Mouse (Mus musculus): ENCODE results near the gene Tnfrsf9.
A peak's percentile ranks its signal among the peaks of the same experiment; 100 is the strongest.

Gene Tnfrsf9

DNA sequence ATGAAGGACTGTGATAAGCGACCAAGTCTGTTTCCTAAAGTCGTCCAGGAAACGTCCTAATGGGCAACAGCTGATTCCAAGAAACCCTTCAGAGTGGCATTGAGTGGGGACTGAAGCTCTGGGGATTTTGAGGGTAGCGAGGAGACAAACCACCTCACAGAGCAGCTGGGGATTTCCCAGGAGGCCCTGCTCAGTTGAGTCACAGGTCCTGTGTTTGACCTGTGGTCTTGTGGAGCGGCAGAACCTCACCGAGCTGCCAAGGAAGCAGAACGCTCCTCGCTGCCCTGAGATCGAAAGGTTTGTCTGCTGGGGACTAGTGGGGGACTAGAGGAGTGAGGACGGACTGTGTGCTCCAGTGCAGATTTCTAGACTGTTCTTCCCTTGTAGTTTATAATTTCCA lies 13.4 kb downstream of the Tnfrsf9 start:
- DNase-seq (ENCODE audit: low spot score) = no peak

DNA sequence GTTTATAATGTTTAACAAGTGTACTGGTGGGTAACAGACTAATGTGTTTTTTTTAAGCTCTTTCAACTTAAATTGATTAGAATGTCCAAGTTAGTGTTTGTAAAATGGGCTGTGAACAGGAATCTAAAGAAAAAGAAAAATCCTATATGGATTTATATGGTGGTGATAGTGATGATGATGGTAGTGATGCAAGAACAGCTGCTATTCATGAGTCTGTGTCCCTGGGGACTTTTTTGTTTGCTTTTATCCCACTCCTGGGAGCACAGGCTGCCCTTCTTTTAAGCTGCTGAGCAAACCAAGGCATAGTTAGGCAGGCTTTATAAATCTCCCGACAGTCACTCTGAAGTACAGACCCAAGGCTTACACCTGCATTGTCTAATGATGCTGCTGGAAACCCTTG lies 19.1 kb downstream of the Tnfrsf9 start:
- no peak for DNase-seq (ENCODE audit: low spot score)

DNA sequence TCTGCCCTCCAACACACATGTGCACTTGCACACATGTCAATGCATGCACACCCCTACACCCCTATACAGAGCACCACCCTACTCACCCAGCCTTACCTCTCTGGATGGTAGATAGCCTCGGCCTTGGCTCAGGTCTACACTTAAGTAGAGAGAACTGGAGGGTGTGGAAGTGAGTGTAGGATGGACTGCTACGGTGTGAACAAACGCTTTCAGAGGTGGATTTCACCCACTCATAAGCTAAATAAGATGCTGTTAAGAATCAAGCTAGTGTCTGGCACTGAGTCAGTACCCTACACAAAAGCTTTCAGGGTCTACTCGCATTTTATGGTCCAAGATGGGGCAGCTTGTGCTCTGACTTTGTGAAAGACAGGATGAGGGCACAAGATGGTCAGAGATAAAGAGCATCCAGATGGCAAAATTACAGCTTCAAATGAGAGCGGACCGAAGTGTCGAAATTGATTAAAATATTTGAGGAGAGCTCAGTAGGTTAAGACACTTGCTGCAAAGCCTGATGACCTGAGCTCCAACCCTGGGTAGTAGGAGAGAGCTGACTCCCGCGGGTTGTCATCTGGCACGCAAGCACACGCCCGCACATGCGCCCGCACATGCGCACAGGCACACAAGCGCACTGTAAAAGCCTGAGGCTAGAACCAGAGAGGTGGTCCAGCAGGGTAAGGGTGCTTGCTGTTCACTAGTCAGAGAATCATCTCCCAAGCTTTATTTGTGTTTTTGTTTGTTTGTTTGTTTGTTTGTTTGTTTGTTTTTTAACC lies 23.1 kb downstream of the Tnfrsf9 start:
- DNase-seq (ENCODE audit: low spot score) = no peak

DNA sequence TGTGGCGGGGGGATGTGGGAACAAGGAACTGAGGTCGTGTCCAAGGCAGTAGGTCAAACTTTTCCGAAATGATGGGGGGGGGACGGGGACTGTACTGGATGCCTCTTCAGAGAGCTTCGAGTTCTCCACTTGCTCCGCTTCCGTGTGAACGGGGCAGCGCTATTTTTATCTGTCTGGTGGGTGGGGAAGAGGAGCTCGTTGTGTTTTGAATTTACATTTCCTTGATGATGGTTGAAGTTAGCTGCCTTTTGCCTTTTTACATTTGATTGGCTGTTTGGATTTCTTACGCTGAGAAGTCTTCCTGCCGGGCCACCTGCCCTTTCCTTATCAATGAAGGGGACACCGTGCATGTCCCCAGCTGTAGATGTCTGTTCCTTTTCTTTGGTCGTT lies 23.7 kb downstream of the Tnfrsf9 start:
- no peak for DNase-seq (ENCODE audit: low spot score)

DNA sequence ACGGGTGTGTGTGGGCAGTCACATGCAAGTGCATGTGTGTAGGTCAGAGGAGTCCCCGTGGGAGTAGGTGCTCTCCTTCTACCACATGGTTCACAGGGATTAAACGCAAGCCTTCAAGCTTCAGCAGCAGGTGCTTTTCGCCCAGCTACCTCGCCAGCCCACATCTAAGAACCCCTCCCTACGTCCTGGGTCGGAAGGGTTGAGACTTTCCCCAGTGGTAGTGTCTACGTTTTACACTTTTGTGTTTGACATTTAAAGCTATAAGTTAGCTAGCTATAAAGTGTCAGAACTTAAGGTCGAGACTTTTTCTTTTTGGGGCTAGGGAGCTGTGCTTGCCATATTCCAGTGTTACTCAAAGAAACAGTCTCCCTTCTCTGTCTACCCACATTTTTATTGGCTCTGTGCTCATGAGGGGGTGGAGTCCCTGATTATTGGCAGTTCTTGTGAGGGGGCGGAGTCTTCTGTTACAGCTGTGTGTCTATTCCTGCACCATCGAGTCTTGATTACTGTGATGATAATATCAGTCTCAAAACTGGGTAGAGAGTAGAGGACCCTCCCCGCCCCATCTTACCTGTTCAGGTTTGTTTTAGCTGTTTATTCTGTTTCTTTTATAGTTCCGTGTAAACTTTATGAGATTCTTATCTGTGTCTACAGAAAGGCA lies 25.8 kb downstream of the Tnfrsf9 start:
- peak; percentile 20 for DNase-seq (ENCODE audit: low spot score)

DNA sequence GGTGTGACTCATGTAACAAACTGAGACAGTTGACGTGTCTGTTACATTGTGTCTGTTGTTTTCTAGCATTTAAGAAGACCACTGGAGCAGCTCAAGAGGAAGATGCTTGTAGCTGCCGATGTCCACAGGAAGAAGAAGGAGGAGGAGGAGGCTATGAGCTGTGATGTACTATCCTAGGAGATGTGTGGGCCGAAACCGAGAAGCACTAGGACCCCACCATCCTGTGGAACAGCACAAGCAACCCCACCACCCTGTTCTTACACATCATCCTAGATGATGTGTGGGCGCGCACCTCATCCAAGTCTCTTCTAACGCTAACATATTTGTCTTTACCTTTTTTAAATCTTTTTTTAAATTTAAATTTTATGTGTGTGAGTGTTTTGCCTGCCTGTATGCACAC lies 30.3 kb downstream of the Tnfrsf9 start:
- DNase-seq (ENCODE audit: low spot score) = no peak

DNA sequence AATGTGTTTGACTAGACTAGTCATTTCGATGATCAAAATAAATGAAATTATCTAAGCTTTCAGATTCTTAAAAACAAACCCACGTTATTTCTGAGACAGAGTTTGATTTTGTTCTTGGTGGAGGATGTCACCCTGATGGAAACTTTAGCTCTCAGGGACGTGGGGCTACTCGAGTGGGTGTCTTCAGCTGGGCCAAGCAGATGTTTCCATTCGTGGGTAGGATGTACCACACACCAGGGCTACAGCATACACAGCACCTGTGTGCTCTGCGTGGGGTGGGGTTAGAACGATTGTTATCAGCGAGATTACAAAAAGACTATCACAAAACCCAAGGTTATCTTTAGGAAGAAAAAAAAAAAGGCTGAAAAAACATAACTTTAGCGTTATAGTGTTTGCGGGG lies 36.6 kb downstream of the Tnfrsf9 start:
- DNase-seq (ENCODE audit: low spot score) = no peak

DNA sequence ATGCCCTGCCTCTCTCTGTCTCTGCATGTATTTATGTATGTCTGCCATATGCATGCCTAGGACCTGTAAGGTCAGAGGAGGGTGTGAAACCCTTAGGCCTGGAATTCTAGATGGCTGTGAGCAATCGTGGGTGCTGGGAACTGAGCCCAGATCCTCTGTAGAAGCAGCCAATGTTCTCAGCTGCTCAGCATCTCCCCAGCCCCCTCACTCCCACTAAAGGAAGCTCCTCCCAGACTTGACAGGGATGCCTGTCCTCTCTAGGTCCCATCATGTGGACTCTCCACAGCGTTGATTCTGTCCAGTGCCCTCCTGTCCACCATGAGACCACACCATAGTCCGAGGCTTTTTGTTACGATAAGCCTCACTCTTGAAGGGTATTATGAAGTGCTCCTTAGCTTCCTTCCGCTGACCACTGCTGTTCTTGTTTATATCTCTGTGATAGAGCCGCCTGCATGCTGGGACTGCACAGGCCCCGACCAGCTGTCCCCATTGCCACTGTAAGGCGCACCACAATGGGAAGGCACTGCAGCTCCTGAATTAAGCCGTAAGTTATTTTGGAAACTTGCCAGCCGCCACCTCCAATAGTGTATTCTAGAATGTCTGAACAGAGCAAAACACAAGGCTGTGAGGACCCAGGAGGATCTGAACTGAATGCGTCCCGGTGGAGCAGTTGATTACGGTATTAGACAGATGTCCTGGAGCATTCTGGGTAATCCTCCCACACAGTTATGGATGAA lies 42.2 kb downstream of the Tnfrsf9 start:
- DNase-seq (ENCODE audit: low spot score) = peak; percentile 37

DNA sequence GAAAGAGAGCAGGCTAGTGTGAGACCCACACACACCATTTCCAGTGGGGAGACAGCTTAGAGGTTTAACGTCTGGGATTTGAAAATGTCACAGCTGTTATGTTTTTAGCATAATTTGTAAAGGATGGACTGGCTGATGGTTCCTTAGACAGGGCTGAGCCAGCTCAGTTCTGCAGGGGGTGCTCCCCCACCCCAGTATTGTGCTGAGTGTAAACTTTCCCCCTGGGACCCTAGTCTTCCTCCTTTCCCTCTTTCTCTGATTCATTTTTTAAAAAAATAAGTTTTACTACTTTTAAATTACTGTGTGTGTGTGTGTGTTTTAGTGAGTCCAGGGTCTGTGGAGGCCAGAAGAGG lies 42.7 kb downstream of the Tnfrsf9 start:
- no peak for DNase-seq (ENCODE audit: low spot score)

DNA sequence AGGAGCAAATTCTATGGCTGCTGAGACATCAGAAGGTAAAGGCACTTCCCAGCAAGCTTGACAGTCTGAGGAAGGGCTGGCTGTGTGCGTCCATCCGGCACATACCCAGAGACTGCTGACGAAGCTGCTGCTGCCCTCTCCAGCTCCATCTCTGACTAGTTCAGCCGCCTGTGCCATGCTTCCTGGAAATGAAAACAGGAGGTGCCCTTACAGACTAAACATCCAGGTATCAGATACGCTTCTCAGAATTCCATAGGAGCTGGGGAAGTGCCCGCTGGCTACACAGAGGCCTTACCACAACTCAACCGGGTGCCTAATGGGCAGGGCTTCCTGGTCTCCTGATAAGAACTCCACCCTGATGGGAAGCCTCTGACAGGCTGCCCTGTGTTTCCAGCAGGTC lies 44.2 kb downstream of the Tnfrsf9 start:
- no peak for DNase-seq (ENCODE audit: low spot score)

DNA sequence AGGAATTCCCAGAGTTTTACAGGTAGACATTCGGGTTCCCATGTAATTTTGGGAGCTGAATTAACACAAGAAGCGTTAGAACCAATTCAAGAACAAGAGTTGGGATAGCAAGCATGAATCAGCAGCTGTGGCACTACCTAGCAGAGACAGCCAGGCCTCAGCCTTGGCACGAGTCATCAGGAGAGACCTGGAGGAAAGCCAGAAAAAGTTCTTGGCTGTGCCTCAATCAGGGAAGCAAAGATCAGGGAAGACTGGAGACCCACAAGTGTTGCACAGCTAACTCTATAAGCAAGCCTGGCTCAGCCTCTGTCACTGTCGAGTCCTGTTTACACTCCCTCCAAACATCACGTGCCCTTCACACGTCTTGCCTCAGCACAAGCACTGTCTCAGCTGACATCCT lies 47.9 kb downstream of the Tnfrsf9 start:
- DNase-seq (ENCODE audit: low spot score) = no peak

DNA sequence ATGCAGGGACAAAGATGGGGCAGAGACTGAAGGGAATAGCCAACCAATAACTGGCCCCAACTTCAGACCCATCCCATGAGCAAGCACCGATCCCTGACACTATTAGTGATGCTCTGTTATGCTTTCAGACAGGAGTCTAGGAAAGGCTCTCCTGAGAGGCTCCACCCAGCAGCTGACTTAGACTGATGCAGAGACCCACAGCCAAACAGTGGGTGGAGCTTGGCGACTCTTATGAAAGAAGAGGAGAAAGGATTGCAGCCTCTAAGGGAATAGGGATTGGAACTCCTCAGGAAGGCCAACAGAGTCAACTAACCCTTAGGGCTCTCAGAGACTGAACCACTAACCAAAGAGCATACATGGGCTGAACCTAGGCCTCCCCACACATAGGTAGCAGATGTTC lies 49.3 kb downstream of the Tnfrsf9 start:
- DNase-seq (ENCODE audit: low spot score) = no peak

DNA sequence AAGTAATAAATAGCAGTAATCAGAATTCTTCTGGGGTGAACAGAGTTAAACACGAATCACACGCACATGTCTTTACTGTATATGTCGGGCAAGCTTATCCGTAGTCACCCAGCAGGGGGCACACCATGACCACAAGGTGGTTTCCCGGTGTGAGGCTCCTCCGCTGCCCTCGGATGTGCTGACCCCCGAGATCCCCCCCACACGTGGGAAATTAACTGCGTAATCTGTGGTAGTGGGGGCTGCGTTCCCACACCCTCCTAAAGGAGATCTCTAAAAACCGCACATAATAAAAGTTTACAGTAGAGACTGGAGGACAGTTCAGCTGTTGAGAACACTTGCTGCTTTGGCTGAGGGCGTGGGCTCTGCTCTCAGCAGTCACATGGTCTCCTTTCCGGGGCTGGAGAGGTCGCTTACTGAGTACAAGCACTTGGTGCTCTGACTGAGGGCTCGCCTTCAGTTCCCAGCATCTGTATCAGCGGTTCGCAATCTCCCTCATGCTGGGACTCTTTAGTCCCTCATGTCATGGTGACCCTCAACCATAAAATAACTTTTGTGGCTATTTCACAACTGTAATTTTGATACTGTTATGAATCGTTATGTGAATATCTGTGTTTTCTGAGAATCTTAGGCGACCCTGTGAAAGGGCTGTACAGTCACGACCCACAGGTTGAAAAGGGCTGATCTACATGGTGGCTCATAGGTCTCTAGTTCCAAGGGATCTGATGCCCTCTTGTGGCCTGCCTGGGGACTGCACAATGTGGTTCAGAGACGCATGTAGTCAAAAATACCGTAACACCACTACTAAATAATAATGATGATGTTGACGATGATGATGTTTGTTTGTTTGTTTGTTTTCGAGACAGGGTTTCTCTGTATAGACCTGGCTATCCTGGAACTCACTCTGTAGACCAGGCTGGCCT lies 50.5 kb downstream of the Tnfrsf9 start:
- peak; percentile 91 for DNase-seq (ENCODE audit: low spot score)

DNA sequence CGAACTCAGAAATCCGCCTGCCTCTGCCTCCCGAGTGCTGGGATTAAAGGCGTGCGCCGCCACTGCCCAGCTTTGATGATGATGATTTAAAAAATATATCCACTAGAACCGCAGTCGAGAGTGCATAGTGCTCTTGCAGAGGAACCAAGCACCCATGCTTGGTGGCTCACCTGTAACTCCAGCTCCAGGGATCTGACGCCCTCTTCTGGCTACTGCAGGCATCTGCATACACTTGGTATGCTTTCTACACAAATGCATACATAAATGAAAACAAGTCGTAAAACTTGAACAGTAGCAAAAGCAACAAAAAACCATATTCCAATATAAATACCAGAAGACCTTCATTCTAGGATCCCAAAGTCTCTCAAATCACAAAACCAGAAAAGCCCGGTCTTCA lies 51.2 kb downstream of the Tnfrsf9 start:
- DNase-seq (ENCODE audit: low spot score) = no peak

DNA sequence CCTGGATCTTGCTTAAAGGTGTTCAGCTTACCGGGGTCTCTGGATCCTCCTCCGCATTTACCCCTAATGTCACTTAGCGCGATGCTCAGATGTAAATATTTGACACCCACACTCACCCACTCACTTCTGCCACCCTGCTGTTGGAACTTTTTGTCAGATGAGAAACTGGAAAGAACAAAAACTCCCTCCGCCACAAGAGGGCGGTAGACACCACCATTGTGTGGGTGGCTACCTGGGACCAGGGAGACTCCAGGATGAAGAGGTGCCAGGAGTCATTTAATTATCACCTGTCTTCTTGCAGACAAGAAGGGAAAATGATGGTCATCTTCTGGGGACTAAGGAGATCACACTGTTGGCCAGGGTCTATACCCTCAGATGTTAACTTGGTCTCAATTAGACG lies 52.2 kb downstream of the Tnfrsf9 start:
- peak; percentile 81 for DNase-seq (ENCODE audit: low spot score)

DNA sequence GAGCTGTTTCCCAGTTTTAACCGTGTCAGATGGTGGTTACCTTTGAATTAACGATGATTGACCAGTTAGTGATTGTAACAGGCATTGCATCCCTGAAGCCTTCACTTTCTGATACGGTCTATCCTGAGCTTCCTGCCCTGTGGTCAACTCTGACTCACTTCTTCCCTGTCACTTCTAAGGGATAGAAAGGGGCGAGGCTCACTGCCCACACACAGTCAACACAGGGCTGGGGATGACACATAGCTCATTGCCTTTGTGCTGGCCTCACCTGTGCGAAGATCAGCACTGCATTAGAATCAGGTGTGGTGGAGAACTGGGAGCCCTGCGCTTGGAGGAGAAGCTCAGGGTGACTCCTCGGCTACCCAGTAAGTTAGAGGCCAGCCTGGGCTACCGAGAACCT lies 54.6 kb downstream of the Tnfrsf9 start:
- no peak for DNase-seq (ENCODE audit: low spot score)

DNA sequence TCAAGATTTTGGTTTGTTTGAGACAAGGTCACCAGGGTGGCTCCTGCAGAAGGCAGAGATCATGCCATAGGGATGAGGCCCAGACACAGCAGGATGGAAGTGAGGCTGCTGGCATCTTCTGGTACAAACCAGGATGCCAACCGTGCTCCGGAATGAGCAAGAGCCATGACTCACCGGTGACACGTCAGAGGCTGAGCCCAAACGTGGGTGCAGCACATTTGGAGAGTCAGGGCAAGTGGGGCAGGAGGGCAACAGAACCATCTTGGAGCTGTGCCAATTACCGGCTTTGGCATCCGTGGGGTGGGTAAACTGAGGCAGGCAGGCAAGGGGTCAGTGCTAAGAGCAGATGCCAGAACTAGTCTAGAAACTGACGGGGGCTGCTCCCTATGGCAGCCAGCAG lies 58.9 kb downstream of the Tnfrsf9 start:
- DNase-seq (ENCODE audit: low spot score) = no peak

DNA sequence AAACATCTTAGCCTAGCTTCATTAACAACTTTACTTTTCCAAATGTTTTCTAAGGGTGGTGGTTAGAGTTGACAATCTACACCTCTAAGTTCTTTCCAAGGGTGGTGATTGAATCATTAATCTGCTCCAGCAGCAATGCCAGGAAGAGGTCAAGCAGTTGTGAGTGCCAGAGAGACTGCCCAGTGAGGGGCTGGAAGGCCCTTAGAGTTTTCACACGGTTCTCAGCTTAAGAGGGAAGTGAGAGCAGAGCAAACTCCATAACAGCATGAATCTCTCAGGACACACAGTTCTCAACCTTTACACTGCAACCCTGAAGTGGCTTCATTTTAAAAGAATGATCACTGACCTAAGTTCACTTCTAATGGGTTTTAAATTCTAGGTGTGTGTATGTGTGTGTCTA lies 60.8 kb downstream of the Tnfrsf9 start:
- no peak for DNase-seq (ENCODE audit: low spot score)

DNA sequence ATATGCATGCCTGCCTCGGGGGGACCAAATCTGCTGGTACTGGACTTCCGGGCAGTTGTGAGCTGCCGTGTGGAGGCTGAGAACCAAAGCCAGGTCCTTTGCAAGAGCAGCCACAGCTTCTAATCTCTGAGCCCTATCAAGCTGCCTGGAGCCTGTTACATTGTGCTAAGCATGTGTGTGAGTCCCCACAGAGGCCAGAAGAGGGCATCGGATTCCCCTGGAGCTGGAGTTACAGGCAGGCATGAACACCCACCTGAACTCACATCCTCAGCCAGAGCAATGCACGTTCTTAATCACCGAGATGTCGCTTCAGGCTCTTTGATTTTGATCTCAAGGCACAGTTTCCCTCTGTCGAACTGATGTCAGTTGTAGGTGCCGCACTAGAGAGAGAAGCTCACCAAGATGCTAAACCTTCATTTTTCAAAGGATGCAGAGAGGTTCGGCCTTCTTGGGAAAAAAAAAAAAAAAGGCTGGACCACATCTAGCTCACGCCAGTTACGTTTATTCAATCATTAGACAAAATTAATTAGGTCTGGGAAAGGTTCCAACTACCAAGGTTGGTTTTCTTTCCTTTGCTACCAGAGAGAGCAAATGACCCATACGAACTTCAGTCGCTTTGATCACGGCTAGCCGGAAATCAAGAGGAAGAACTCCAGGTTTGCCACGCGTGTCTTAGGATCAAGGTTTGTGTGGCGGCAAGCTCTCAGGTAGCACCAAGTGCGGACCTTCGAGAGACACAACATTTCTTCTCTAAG lies 64.0 kb downstream of the Tnfrsf9 start:
- DNase-seq (ENCODE audit: low spot score) = no peak

DNA sequence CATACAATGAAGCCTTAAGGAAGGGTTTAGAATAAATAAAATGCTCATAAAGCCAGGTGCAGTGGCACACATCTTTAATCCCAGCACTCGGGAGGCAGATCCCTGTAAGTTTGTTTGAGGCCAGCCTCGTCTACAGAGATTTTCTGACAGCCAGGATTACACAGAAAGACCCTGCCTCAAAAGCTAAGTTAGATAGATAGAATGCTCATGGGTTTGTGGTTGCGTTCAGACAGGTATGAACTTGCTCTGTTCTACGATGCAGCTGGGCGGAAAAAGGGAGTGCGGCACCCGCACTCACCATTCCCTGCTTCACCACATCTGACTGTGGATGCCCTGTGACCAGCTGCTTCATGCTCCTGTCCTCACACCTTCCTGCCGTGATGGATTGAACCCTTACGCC lies 65.1 kb downstream of the Tnfrsf9 start:
- DNase-seq (ENCODE audit: low spot score) = no peak

DNA sequence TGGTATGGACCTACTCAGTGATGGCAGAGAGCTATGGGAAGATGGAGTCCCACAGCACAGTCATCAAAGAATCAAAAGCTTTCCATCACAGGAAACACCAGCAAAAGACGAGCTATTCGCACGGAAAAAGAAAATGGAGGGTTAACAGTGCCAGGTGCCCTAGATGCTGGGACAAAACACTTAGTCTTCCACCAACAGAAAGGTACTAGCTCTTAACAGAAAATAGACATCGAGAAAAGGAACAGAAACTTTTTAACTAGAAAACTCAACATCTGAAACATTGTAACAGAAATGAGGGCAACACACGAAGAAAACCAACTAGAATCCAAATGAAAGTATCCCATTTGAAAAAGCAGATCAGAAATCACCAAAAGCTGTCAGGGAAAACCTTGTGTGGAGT lies 65.8 kb downstream of the Tnfrsf9 start:
- DNase-seq (ENCODE audit: low spot score) = no peak

DNA sequence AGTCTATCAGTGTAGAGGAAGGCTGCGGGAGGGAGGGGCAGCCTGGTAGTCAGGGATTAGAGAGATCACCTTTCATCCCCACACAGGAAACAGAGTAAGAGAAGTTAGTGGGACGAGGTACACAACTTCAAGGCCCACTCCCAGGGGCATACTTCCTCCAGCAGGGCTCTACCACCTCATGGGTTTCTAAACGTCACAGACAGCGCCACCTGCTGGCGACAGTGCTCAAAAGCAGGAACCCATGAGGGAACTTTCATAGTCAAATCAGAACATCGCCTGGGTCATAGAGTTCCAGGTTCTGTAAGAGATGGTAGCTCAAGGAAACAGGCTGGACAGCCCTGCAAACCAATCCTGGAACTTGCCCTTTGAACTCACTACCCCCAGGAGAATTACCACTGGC lies 75.8 kb downstream of the Tnfrsf9 start:
- DNase-seq (ENCODE audit: low spot score) = peak; percentile 46

All from retina, embryonic 14.5 days (tissue).